Mouse (Mus musculus) liver, adult (tissue): ENCODE data around the gene Myod1.

Source experiments
- GATA4 ChIP-seq: IDR thresholded peaks from 2 replicates; pipeline ENCODE4 v1.6.1; 2014; ENCODE audit warnings: mild to moderate bottlenecking, low read length; ENCODE audit not compliant: insufficient replicate concordance

Gene Myod1

GRCm38 (mm10) chr7:46399676-46400075 is 23.4 kb downstream of the Myod1 start:
- no peak for TF ChIP-seq GATA4

DNA sequence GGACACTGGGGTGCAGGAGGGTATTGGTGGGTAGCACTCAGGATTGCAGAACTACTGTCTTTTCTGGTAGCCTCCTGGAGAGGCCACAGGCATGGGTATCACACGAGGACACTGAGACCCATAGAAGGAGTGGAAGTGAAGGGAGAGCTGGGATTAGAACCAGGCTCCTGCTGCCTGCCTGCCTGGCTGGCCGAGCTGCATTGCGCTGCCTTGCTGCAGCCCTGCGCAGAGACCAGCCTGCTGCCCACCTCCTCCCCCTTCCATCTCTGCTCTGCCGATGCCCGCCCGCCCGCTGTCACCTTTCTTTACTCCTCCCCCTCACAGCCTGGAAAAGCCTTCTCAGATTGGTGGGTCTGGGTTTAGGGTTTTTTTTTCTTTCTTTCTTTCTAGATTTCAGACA is 24.1 kb downstream of the Myod1 start:
- TF ChIP-seq GATA4 = no peak

GRCm38 (mm10) chr7:46401371-46402180 is 25.3 kb downstream of the Myod1 start:
- TF ChIP-seq GATA4 = no peak

GRCm38 (mm10) chr7:46403616-46404485 is 27.6 kb downstream of the Myod1 start:
- TF ChIP-seq GATA4 = no peak

- TF ChIP-seq GATA4 = no peak
Measured at GRCm38 (mm10) chr7:46404756-46405155, 28.5 kb downstream of the Myod1 start.

- no peak for TF ChIP-seq GATA4
Measured at GRCm38 (mm10) chr7:46408606-46409005, 32.3 kb downstream of the Myod1 start.

DNA sequence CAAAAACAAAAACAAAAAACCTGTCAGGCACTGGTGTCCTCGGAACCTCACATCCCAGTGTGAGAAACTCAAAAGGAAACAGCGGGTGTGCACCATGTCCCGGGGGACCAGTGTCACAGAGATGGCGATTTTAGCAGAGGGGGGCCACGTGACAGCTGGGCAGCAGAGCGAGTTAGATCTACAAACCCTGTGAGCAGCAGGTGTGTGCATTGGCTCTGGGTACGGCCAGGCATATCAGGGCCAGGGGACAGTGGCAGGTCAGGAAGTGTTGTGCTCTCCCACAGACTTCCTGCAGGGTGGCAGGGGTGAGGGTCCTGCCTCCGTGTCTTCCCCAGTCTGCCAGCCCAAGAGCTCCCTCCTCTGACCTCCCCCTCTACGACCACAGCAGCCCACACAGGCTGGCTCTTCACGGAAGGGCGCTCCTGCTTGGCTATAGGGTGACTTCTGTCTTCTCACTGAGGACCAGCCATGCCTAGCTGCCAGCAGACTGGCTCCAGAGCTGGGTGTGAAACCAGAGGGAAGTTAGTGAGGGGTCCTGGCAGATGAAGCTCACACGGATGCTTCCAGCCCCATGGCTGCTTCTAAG is 33.0 kb downstream of the Myod1 start:
- no peak for TF ChIP-seq GATA4

- TF ChIP-seq GATA4 = no peak
Measured at GRCm38 (mm10) chr7:46410727-46411126, 34.5 kb downstream of the Myod1 start.

GRCm38 (mm10) chr7:46412823-46413222 is 36.5 kb downstream of the Myod1 start:
- TF ChIP-seq GATA4 = no peak

- TF ChIP-seq GATA4 = no peak
Measured at GRCm38 (mm10) chr7:46413959-46414725, 37.9 kb downstream of the Myod1 start.

DNA sequence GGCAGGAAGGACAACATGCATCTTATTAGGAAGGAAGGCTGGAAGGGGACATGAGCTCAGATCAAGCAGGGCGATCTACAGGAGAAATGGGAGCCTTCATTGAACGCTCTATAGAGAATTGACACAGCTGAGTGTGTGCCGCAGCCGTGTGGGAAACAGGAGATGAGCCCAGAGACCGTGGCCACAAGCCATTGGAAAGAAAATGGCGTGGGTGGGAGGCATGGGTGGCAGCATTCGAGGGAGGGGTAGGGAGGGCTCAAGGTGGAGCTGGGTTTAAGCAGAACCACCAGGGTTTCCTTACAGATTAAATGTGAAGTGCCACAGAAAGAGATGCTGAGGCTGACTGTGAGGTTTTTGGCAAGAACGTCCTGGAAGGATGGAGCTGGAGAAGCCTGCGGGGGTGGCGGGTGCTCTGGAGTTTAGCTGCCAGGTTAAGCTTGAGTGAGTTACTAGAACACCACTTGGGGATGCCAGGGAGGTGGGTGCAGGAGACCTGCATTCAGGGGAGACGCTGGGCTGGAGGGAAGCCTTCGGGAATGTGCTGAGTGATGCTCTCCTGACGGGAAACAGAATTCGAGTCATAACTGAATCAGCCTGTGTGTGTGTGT is 39.6 kb downstream of the Myod1 start:
- TF ChIP-seq GATA4 = no peak

DNA sequence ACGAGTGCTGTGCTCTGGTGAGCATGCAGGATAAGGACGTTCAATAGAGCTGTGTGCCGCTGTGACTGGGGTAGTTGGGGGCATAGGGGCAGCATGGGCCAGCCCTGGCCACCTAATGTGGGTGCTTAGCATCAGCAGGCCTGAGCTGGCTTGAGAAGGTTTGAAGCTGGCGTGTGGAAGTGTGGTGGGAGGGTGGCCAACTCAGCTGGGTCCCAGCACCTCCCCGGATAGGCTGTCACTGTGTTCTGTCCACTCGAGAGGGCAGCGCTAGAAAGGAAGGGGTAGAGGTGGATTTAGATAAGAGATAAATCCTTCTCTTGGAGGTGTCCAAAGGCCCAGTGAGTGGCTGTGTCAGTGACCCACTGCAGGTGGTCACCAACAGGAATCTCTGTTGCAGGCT is 41.2 kb downstream of the Myod1 start:
- TF ChIP-seq GATA4 = no peak

- TF ChIP-seq GATA4 = no peak
Measured at GRCm38 (mm10) chr7:46418102-46418622, 41.9 kb downstream of the Myod1 start.

- TF ChIP-seq GATA4 = no peak
Measured at GRCm38 (mm10) chr7:46421535-46421934, 45.3 kb downstream of the Myod1 start.
